Mouse (Mus musculus) limb, embryonic 12.5 days (tissue): ENCODE measurements around the gene Chst13. TPM values are rescaled to one million over a fixed set of nuclear protein-coding genes. Genes with fewer than 3 reads are reported as not detected.

ENCODE experiments used
- ATAC-seq: fragments of 200-750 bp; cut with Nextera tagmentation; 2 replicates; pipeline ENCODE4 v1.8.0; 2017; ENCODE audit warnings: low read depth, moderate TSS enrichment; ENCODE audit not compliant: insufficient number of reproducible peaks, insufficient read depth, low FRiP score, low TSS enrichment
- H3K27ac ChIP-seq: fragments of 300-500 bp; sonication (generic); 2 replicates; pipeline ENCODE4 v1.5.1; 2016; ENCODE audit warnings: mild to moderate bottlenecking, moderate library complexity
- H3K27me3 ChIP-seq: fragments of 300-500 bp; sonication (generic); 2 replicates; pipeline ENCODE4 v1.6.1; 2016; ENCODE audit warnings: mild to moderate bottlenecking, moderate library complexity
- H3K36me3 ChIP-seq: fragments of 300-500 bp; sonication (generic); 2 replicates; pipeline ENCODE4 v1.6.1; 2016; ENCODE audit warnings: mild to moderate bottlenecking, moderate library complexity
- H3K4me1 ChIP-seq: fragments of 300-500 bp; sonication (generic); replicated peaks from 2 replicates; pipeline ENCODE4 v1.6.1; 2016
- H3K4me2 ChIP-seq: fragments of 300-500 bp; sonication (generic); 2 replicates; pipeline ENCODE4 v1.6.1; 2016; ENCODE audit warnings: mild to moderate bottlenecking, moderate library complexity
- H3K4me3 ChIP-seq: fragments of 300-500 bp; sonication (generic); replicated peaks from 2 replicates; pipeline ENCODE4 v1.5.1; 2016; ENCODE audit warnings: mild to moderate bottlenecking
- H3K9ac ChIP-seq: fragments of 300-500 bp; sonication (generic); replicated peaks from 2 replicates; pipeline ENCODE4 v1.6.1; 2016; ENCODE audit warnings: mild to moderate bottlenecking, moderate library complexity
- H3K9me3 ChIP-seq: fragments of 300-500 bp; sonication (generic); 2 replicates; pipeline ENCODE4 v1.6.1; 2016; ENCODE audit warnings: mild to moderate bottlenecking, moderate library complexity
- WGBS: fragments of 180-500 bp; shearing (Covaris S2); methylation state at CpG from one replicate; pipeline ENCODE4 v1.1.7; 2016; 5-methylcytosine and 5-hydroxymethylcytosine counted together
- polyA plus RNA-seq: library from polyadenylated mRNA; unstranded; fragments of >200 nt; fragmentation: Nextera tagmentation; extraction: Ambion mirVana; gene quantifications from 2 replicates; pipeline ENCODE4 v1.2.1, GENCODE M21; 2016

Chst13 gene
- not detected in 2 replicates for polyA plus RNA-seq

DNA sequence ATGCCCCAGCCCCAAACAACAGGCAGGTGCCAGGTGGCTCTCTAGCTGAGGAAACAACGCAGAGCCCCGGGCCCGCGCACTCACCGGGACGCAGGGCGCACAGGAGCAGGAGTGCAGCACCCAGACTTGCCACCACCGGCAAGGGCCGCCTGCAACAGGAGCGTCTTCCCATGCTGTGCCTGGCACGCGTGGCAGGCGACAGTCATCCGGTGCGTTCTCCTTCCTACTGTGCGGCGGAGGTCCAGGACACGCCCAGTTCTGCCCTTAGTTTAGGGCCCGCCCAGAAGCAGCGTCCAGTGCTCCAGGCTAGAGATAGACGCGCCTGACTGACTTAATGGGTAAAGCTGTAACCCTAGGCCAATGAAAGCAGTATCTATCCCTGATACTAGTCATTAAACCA is at the start of gene Chst13:
Gene Chst13 (minus strand): TSS at position 195 of the 400 bp plus-strand sequence.
- H3K27ac ChIP-seq = no peak within 1 kb of the TSS
- WGBS = 9% methylated on average over 22 of the region's 22 CpGs
- H3K4me1 ChIP-seq = 0 out of 2 replicates have a peak, but pooled peaks cover 3% of the 10 kb centered on the region
- ATAC-seq = no peak
- peak within 1 kb of the TSS; percentile 42; the same call in 1 of the 2 replicates for H3K9ac ChIP-seq
- H3K27me3 ChIP-seq = peaks cover 20% of the 10 kb centered on the region
- peak within 1 kb of the TSS; percentile 51 for H3K4me2 ChIP-seq
- H3K9me3 ChIP-seq = no peaks in the 10 kb centered on the region
- H3K4me3 ChIP-seq = peak within 1 kb of the TSS; percentile 26
- H3K36me3 ChIP-seq = no peaks in the 10 kb centered on the region

DNA sequence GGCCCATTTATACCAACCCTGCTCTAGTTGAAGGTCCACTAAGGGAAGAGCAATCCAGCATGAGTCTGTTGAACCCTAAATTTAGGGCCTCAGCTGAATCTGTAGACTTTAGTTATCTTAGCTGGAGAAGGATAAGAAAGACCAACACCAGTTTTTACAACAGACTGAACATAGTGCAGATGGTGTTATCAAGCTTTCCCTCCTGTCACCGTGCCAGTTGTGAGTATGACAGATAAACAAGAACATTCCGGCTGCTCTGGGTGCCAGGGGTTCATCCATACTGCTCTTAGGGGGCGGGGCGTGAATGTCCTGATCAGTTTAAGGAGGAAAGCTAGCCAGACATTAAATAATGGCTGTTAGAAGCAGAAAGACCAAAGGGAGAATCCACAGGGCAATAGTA is 49.7 kb upstream of the Chst13 start:
- Histone ChIP-seq H3K4me1 (peaks cover 15% of the 10 kb centered on the region), H3K27me3 (no peaks in the 10 kb centered on the region), H3K36me3 (peaks cover 58% of the 10 kb centered on the region), H3K9me3 (no peaks in the 10 kb centered on the region), H3K4me3 (no peak overlapping the region), H3K4me2 (no peak overlapping the region), H3K9ac (no peak overlapping the region), H3K27ac (no peak overlapping the region)
- 90% methylated on average over 4 of the region's 4 CpGs for WGBS
- ATAC-seq = no peak

GRCm38 (mm10) chr6:90369725-90370553 is 45.0 kb upstream of the Chst13 start:
- Histone ChIP-seq H3K4me2 (peak overlapping the region; percentile 98), H3K4me3 (peak overlapping the region; percentile 96), H3K9ac (peak overlapping the region; percentile 80), H3K27me3 (no peaks in the 10 kb centered on the region), H3K36me3 (peaks cover 20% of the 10 kb centered on the region), H3K27ac (peak overlapping the region; percentile 68; the same call in 1 of the 2 replicates), H3K4me1 (peaks cover 15% of the 10 kb centered on the region), H3K9me3 (no peaks in the 10 kb centered on the region)
- WGBS = under 1% methylated on average over 89 of the region's 98 CpGs
- peak; percentile 70; the same call in 1 of the 2 replicates for ATAC-seq

- H3K9ac ChIP-seq = peak within 1 kb of the TSS; percentile 80
- peaks cover 12% of the 10 kb centered on the region for H3K36me3 ChIP-seq
- H3K27ac ChIP-seq = peak within 1 kb of the TSS; percentile 68; the same call in 1 of the 2 replicates
- no peaks in the 10 kb centered on the region for H3K27me3 ChIP-seq
- peak within 1 kb of the TSS; percentile 98 for H3K4me2 ChIP-seq
- H3K4me1 ChIP-seq = peaks cover 15% of the 10 kb centered on the region
- ATAC-seq = peak; percentile 96
- peak within 1 kb of the TSS; percentile 96 for H3K4me3 ChIP-seq
- no peaks in the 10 kb centered on the region for H3K9me3 ChIP-seq
- WGBS = 7% methylated on average over 41 of the region's 41 CpGs
These were observed 44.2 kb upstream of the Chst13 start, which contains the start of gene Zxdc for GRCm38 (mm10) chr6:90368976-90369724. Gene Zxdc, plus strand, starts transcription at chr6:90369492.

GRCm38 (mm10) chr6:90363301-90363700 is 38.3 kb upstream of the Chst13 start:
- WGBS = 86% methylated on average over 5 of the region's 5 CpGs
- no peak overlapping the region for H3K9ac ChIP-seq
- peaks cover 19% of the 10 kb centered on the region for H3K4me1 ChIP-seq
- no peaks in the 10 kb centered on the region for H3K27me3 ChIP-seq
- H3K4me3 ChIP-seq = no peak overlapping the region
- H3K36me3 ChIP-seq = no peaks in the 10 kb centered on the region
- no peak for ATAC-seq
- no peaks in the 10 kb centered on the region for H3K9me3 ChIP-seq
- H3K4me2 ChIP-seq = no peak overlapping the region
- H3K27ac ChIP-seq = no peak overlapping the region

GRCm38 (mm10) chr6:90360922-90361614 is 36.1 kb upstream of the Chst13 start:
- ATAC-seq = no peak
- Histone ChIP-seq H3K27me3 (no peaks in the 10 kb centered on the region), H3K27ac (0 out of 2 replicates have a peak overlapping the region, but pooled peaks have one; percentile 78), H3K9ac (no peak overlapping the region), H3K4me2 (no peak overlapping the region), H3K9me3 (no peaks in the 10 kb centered on the region), H3K4me3 (no peak overlapping the region), H3K4me1 (peaks cover 19% of the 10 kb centered on the region), H3K36me3 (no peaks in the 10 kb centered on the region)
- 86% methylated on average over 6 of the region's 6 CpGs for WGBS

GRCm38 (mm10) chr6:90360024-90360781 is 35.2 kb upstream of the Chst13 start:
- Histone ChIP-seq H3K9me3 (no peaks in the 10 kb centered on the region), H3K27me3 (no peaks in the 10 kb centered on the region), H3K4me2 (peak overlapping the region; percentile 8; the same call in 1 of the 2 replicates), H3K9ac (no peak overlapping the region), H3K36me3 (no peaks in the 10 kb centered on the region), H3K27ac (peak overlapping the region; percentile 78), H3K4me1 (peaks cover 19% of the 10 kb centered on the region), H3K4me3 (no peak overlapping the region)
- ATAC-seq = peak; percentile 81
- WGBS = 28% methylated on average over 7 of the region's 7 CpGs

DNA sequence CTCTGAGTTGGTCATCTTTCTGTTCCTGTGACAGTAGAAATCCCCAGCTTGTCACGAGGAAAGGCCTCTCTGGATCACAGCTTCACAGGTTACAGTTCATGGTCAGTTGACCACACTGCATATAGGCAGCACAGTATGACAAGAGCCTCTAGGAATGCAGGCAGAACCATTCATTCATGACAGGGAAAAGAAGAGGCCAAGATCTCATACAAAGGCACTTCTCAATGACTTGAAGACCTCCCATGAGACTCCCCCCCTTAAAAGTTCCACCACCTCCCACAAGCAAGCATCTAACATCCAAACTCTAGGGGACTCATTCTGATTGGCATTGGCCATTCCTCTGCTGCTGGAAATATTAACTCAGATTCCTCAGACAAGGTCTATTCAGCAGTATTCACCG is 34.5 kb upstream of the Chst13 start:
- Histone ChIP-seq H3K27me3 (no peaks in the 10 kb centered on the region), H3K27ac (peak overlapping the region; percentile 78), H3K9ac (no peak overlapping the region), H3K4me2 (no peak overlapping the region), H3K36me3 (no peaks in the 10 kb centered on the region), H3K4me3 (no peak overlapping the region), H3K4me1 (peaks cover 19% of the 10 kb centered on the region), H3K9me3 (no peaks in the 10 kb centered on the region)
- no peak; the same call in 1 of the 2 replicates for ATAC-seq
- 89% methylated on average over 2 of the region's 2 CpGs for WGBS

- Histone ChIP-seq H3K9me3 (no peaks in the 10 kb centered on the region; the same call in 1 of the 2 replicates), H3K27me3 (no peaks in the 10 kb centered on the region), H3K36me3 (no peaks in the 10 kb centered on the region), H3K4me2 (no peak overlapping the region), H3K27ac (no peak overlapping the region), H3K4me1 (peaks cover 19% of the 10 kb centered on the region), H3K4me3 (no peak overlapping the region), H3K9ac (no peak overlapping the region)
- ATAC-seq = no peak
- 65% methylated on average over 5 of the region's 5 CpGs for WGBS
These were observed 33.2 kb upstream of the Chst13 start for GRCm38 (mm10) chr6:90358142-90358541.

GRCm38 (mm10) chr6:90350011-90350410 is 25.0 kb upstream of the Chst13 start:
- Histone ChIP-seq H3K4me3 (no peak overlapping the region), H3K9me3 (no peaks in the 10 kb centered on the region; the same call in 1 of the 2 replicates), H3K36me3 (no peaks in the 10 kb centered on the region), H3K4me2 (no peak overlapping the region), H3K9ac (no peak overlapping the region), H3K27me3 (no peaks in the 10 kb centered on the region), H3K27ac (no peak overlapping the region), H3K4me1 (0 out of 2 replicates have a peak, but pooled peaks cover 9% of the 10 kb centered on the region)
- ATAC-seq = no peak
- WGBS = 30% methylated on average over 2 of the region's 2 CpGs
